Mouse (Mus musculus) embryonic facial prominence, embryonic 13.5 days (tissue): Measurements from ENCODE around the gene B3gat2. TPM values are rescaled to one million over a fixed set of nuclear protein-coding genes. Genes with fewer than 3 reads are reported as not detected.
A peak's percentile ranks its signal among the peaks of the same experiment; 100 is the strongest.

ENCODE experiments used
- ATAC-seq: fragments of 200-750 bp; cut with Nextera tagmentation; 2 replicates; pipeline ENCODE4 v1.8.0; 2017; ENCODE audit warnings: low read depth; ENCODE audit not compliant: insufficient number of reproducible peaks, insufficient read depth, low FRiP score, low TSS enrichment
- H3K27ac ChIP-seq: fragments of 300-500 bp; sonication (generic); 2 replicates; pipeline ENCODE4 v1.5.1; 2015; ENCODE audit warnings: moderate library complexity, mild to moderate bottlenecking, inconsistent platforms
- H3K27me3 ChIP-seq: fragments of 300-500 bp; sonication (generic); 2 replicates; pipeline ENCODE4 v1.6.1; 2015; ENCODE audit warnings: mild to moderate bottlenecking, inconsistent platforms
- H3K36me3 ChIP-seq: fragments of 300-500 bp; sonication (generic); 2 replicates; pipeline ENCODE4 v1.6.1; 2015; ENCODE audit warnings: mild to moderate bottlenecking, inconsistent platforms
- H3K4me1 ChIP-seq: fragments of 300-500 bp; sonication (generic); 2 replicates; pipeline ENCODE4 v1.6.1; 2015; ENCODE audit warnings: inconsistent platforms
- H3K4me2 ChIP-seq: fragments of 300-500 bp; sonication (generic); 2 replicates; pipeline ENCODE4 v1.6.1; 2015; ENCODE audit warnings: moderate library complexity, mild to moderate bottlenecking, inconsistent platforms
- H3K4me3 ChIP-seq: fragments of 300-500 bp; sonication (generic); 2 replicates; pipeline ENCODE4 v1.5.1; 2015; ENCODE audit warnings: mild to moderate bottlenecking, inconsistent platforms
- H3K9ac ChIP-seq: fragments of 300-500 bp; sonication (generic); 2 replicates; pipeline ENCODE4 v1.6.1; 2015; ENCODE audit warnings: mild to moderate bottlenecking, inconsistent platforms
- H3K9me3 ChIP-seq: fragments of 300-500 bp; sonication (generic); 2 replicates; pipeline ENCODE4 v1.6.1; 2016; ENCODE audit warnings: inconsistent platforms
- WGBS: fragments of 180-500 bp; shearing (Covaris S2); methylation state at CpG from one replicate; pipeline ENCODE4 v1.1.7; 2015; ENCODE audit warnings: mixed read lengths; 5-methylcytosine and 5-hydroxymethylcytosine counted together
- polyA plus RNA-seq: library from polyadenylated mRNA; unstranded; fragments of >200 nt; fragmentation: Nextera tagmentation; extraction: Ambion mirVana; gene quantifications from 2 replicates; pipeline ENCODE4 v1.2.1, GENCODE M21; 2015

The B3gat2 gene
- 0.67 and 1.3 TPM in 2 replicates for polyA plus RNA-seq

GRCm38 (mm10) chr1:23761502-23762135, at the start of gene B3gat2:
Gene B3gat2 (plus strand): TSS chr1:23761753.
- Histone ChIP-seq H3K27ac (no peak within 1 kb of the TSS), H3K4me3 (peak within 1 kb of the TSS; percentile 62), H3K9me3 (no peaks in the 10 kb centered on the region), H3K4me1 (peaks cover 20% of the 10 kb centered on the region), H3K36me3 (no peaks in the 10 kb centered on the region), H3K4me2 (peak within 1 kb of the TSS; percentile 99), H3K27me3 (peaks cover 69% of the 10 kb centered on the region), H3K9ac (peak within 1 kb of the TSS; percentile 65)
- under 1% methylated on average over 34 of the region's 34 CpGs for WGBS
- ATAC-seq = peak; percentile 45

- H3K4me2 ChIP-seq = no peak overlapping the region
- no peak for ATAC-seq
- no peak overlapping the region for H3K9ac ChIP-seq
- 80% methylated on average over 8 of the region's 8 CpGs for WGBS
- H3K4me3 ChIP-seq = no peak overlapping the region
- no peaks in the 10 kb centered on the region for H3K36me3 ChIP-seq
- H3K4me1 ChIP-seq = no peaks in the 10 kb centered on the region
- no peak overlapping the region for H3K27ac ChIP-seq
- no peaks in the 10 kb centered on the region for H3K27me3 ChIP-seq
- no peaks in the 10 kb centered on the region for H3K9me3 ChIP-seq
These were observed 41.2 kb upstream of the B3gat2 start for GRCm38 (mm10) chr1:23720326-23720725.

DNA sequence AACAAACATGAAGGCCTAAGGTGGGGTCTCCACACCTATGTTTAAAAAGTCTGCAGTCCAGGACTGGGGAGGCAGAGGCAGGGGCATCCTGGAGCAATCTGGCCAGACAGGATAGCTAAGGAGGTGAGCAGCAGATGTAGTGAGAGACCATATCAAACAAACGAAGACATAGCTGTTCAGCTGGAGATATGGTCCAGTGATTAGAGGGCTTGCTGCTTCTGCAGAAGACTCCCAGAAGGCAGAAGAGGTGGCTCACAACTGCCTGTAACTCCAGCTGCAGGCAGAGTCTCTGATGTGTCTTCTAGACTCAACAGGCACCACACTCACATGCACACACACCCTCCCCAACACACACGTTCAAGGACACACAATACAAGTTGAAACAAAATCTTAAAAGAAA, 40.5 kb upstream of the B3gat2 start:
- Histone ChIP-seq H3K27ac (no peak overlapping the region), H3K27me3 (no peaks in the 10 kb centered on the region), H3K4me1 (no peaks in the 10 kb centered on the region), H3K9me3 (no peaks in the 10 kb centered on the region), H3K36me3 (no peaks in the 10 kb centered on the region), H3K4me3 (no peak overlapping the region), H3K9ac (no peak overlapping the region), H3K4me2 (no peak overlapping the region)
- WGBS = 68% methylated on average over 2 of the region's 2 CpGs
- ATAC-seq = no peak

- H3K9ac ChIP-seq = no peak overlapping the region
- no peak overlapping the region for H3K4me2 ChIP-seq
- 73% methylated on average over 15 of the region's 15 CpGs for WGBS
- ATAC-seq = no peak
- H3K9me3 ChIP-seq = no peaks in the 10 kb centered on the region
- H3K36me3 ChIP-seq = no peaks in the 10 kb centered on the region
- no peaks in the 10 kb centered on the region for H3K27me3 ChIP-seq
- H3K4me3 ChIP-seq = no peak overlapping the region
- H3K27ac ChIP-seq = no peak overlapping the region
- no peaks in the 10 kb centered on the region for H3K4me1 ChIP-seq
These were observed 38.8 kb upstream of the B3gat2 start for GRCm38 (mm10) chr1:23722469-23723372.

DNA sequence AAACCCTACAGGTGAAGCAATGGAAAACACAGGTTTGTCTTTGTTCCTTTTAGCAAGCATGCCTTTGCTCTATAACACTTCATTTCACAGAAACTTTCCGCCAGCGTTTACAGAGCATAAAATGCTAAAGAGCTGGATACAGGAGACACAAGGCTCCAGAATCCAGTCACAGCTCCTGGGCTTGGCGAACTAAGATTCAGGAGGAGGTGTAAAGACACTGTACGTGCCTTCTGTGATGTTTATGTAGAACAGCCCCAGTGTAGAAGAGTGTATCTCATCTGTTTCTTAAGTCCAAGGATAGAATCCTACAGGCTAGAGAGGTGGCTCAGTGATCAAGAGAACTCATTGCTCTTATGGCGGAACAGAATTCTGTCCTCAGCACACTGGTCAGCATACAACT, 30.2 kb upstream of the B3gat2 start:
- Histone ChIP-seq H3K4me1 (no peaks in the 10 kb centered on the region), H3K36me3 (no peaks in the 10 kb centered on the region), H3K9me3 (no peaks in the 10 kb centered on the region), H3K27me3 (no peaks in the 10 kb centered on the region), H3K4me3 (no peak overlapping the region), H3K27ac (no peak overlapping the region), H3K9ac (no peak overlapping the region), H3K4me2 (no peak overlapping the region)
- WGBS = 92% methylated on average over 5 of the region's 5 CpGs
- no peak for ATAC-seq

DNA sequence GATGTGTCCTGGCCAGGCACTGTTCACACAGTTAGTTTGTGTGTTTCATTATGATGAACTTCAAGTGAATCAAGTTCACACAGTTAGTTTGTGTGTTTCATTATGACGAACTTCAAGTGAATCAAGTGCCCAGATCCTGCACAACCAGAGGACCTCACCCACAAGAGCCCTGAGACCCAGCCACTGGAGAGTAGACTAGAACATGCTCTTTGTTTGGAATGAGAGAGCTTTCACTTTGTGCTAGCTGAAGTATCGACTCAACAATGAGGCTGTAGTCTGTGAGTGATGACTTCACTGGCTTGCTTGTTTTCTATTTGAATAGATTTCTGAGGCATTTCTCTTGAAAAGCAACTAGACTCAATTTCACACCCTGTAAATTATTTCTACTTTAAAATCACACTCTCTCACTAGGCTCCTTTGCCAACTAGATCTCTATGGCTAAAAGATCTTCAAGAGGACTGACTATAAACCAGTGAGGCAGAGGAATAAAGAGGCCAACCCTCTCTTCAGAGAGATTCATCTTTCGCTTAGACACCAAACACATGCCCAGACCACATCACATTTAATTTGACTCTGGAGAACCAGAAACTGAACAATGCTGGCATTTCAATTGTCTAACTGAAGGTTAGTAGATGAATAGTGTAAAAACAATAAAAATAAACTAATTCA, 10.6 kb upstream of the B3gat2 start:
- ATAC-seq = no peak
- WGBS = 77% methylated on average over 3 of the region's 3 CpGs
- Histone ChIP-seq H3K4me1 (no peaks in the 10 kb centered on the region), H3K9ac (no peak overlapping the region), H3K4me2 (no peak overlapping the region), H3K27ac (no peak overlapping the region), H3K4me3 (no peak overlapping the region), H3K9me3 (no peaks in the 10 kb centered on the region), H3K27me3 (no peaks in the 10 kb centered on the region), H3K36me3 (no peaks in the 10 kb centered on the region)

GRCm38 (mm10) chr1:23753091-23753490, 8.5 kb upstream of the B3gat2 start:
- 79% methylated on average over 2 of the region's 2 CpGs for WGBS
- Histone ChIP-seq H3K4me3 (no peak overlapping the region), H3K9me3 (no peaks in the 10 kb centered on the region), H3K27ac (no peak overlapping the region), H3K4me1 (no peaks in the 10 kb centered on the region), H3K9ac (no peak overlapping the region), H3K27me3 (no peaks in the 10 kb centered on the region), H3K36me3 (no peaks in the 10 kb centered on the region), H3K4me2 (no peak overlapping the region)
- no peak for ATAC-seq

GRCm38 (mm10) chr1:23753591-23753990, 8.0 kb upstream of the B3gat2 start:
- 88% methylated on average over 6 of the region's 6 CpGs for WGBS
- H3K36me3 ChIP-seq = no peaks in the 10 kb centered on the region
- peaks cover 2% of the 10 kb centered on the region; the same call in 1 of the 2 replicates for H3K27me3 ChIP-seq
- ATAC-seq = no peak
- H3K4me1 ChIP-seq = no peaks in the 10 kb centered on the region
- H3K27ac ChIP-seq = no peak overlapping the region
- H3K4me2 ChIP-seq = no peak overlapping the region
- no peak overlapping the region for H3K9ac ChIP-seq
- no peak overlapping the region for H3K4me3 ChIP-seq
- H3K9me3 ChIP-seq = no peaks in the 10 kb centered on the region

DNA sequence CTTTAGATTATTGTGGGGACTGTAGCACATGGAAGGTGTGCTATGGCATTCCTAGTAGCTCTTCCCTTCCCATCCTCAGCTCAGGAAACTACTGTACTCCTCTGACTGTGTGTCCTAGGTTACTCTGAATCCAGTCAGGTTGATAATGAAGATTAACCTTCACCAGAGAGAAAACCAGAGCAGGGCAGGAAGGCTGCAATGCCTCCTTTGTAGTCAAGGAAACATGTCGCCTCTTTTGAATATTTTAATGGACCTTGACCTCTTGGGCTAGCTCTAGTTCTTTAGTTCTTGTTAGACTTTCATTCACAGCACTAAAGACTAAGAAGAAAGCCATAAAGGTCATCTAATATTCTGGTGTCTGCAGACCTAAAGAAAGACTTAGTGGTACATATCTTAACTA, 7.2 kb upstream of the B3gat2 start:
- ATAC-seq = no peak

GRCm38 (mm10) chr1:23754967-23755366, 6.6 kb upstream of the B3gat2 start:
- no peak overlapping the region for H3K9ac ChIP-seq
- WGBS = 85% methylated on average over 1 of the region's 1 CpGs
- H3K4me3 ChIP-seq = no peak overlapping the region
- peaks cover 15% of the 10 kb centered on the region for H3K27me3 ChIP-seq
- no peak for ATAC-seq
- H3K4me1 ChIP-seq = no peaks in the 10 kb centered on the region
- no peaks in the 10 kb centered on the region for H3K9me3 ChIP-seq
- H3K36me3 ChIP-seq = no peaks in the 10 kb centered on the region
- no peak overlapping the region for H3K27ac ChIP-seq
- no peak overlapping the region for H3K4me2 ChIP-seq

More for the DNA sequence above, 7.2 kb upstream of the B3gat2 start:
- no peaks in the 10 kb centered on the region for H3K36me3 ChIP-seq
- no peak overlapping the region for H3K9ac ChIP-seq
- peaks cover 9% of the 10 kb centered on the region for H3K27me3 ChIP-seq
- 65% methylated on average over 1 of the region's 1 CpGs for WGBS
- H3K27ac ChIP-seq = no peak overlapping the region
- H3K4me3 ChIP-seq = no peak overlapping the region
- no peaks in the 10 kb centered on the region for H3K4me1 ChIP-seq
- H3K9me3 ChIP-seq = no peaks in the 10 kb centered on the region
- no peak overlapping the region for H3K4me2 ChIP-seq

GRCm38 (mm10) chr1:23762136-23762687, 659 bp downstream of the B3gat2 start:
- WGBS = under 1% methylated on average over 45 of the region's 45 CpGs
- peak; percentile 40; the same call in 1 of the 2 replicates for ATAC-seq
- Histone ChIP-seq H3K27me3 (peaks cover 75% of the 10 kb centered on the region), H3K36me3 (no peaks in the 10 kb centered on the region), H3K27ac (no peak overlapping the region), H3K9ac (peak overlapping the region; percentile 65), H3K4me3 (peak overlapping the region; percentile 62), H3K9me3 (no peaks in the 10 kb centered on the region), H3K4me2 (peak overlapping the region; percentile 99), H3K4me1 (peaks cover 20% of the 10 kb centered on the region)
